Mouse (Mus musculus): ENCODE data around the gene Fads2.
"Not testable (repeated sequence)": the region's sequence is repeated elsewhere in the genome, so short reads cannot be mapped to it uniquely, and the experiment has no call there.

The Fads2 gene

GRCm38 (mm10) chr19:10101341-10102053 is at the start of gene Fads2:
Gene Fads2 (minus strand): TSS chr19:10101746.
- peak; percentile 82 for DNase-seq (ENCODE audit: extremely low read depth, low read depth)

- DNase-seq (ENCODE audit: extremely low read depth, low read depth) = no peak
These were observed 47.6 kb upstream of the Fads2 start for GRCm38 (mm10) chr19:10149189-10149588.

GRCm38 (mm10) chr19:10148555-10148954 is 47.0 kb upstream of the Fads2 start:
- no peak for DNase-seq (ENCODE audit: extremely low read depth, low read depth)

GRCm38 (mm10) chr19:10144464-10144863 is 42.9 kb upstream of the Fads2 start:
- DNase-seq (ENCODE audit: extremely low read depth, low read depth) = no peak

GRCm38 (mm10) chr19:10143667-10144066 is 42.1 kb upstream of the Fads2 start:
- no peak for DNase-seq (ENCODE audit: extremely low read depth, low read depth)

GRCm38 (mm10) chr19:10139736-10140135 is 38.2 kb upstream of the Fads2 start:
- DNase-seq (ENCODE audit: extremely low read depth, low read depth) = no peak

GRCm38 (mm10) chr19:10137423-10137822 is 35.9 kb upstream of the Fads2 start:
- DNase-seq (ENCODE audit: extremely low read depth, low read depth) = no peak

GRCm38 (mm10) chr19:10134692-10135091 is 33.1 kb upstream of the Fads2 start:
- DNase-seq (ENCODE audit: extremely low read depth, low read depth) = no peak

GRCm38 (mm10) chr19:10129547-10129946 is 28.0 kb upstream of the Fads2 start:
- not testable (repeated sequence) for DNase-seq (ENCODE audit: extremely low read depth, low read depth)

- DNase-seq (ENCODE audit: extremely low read depth, low read depth) = no peak
These were observed 25.1 kb upstream of the Fads2 start for GRCm38 (mm10) chr19:10126479-10127250.

- no peak for DNase-seq (ENCODE audit: extremely low read depth, low read depth)
These were observed 22.5 kb upstream of the Fads2 start for GRCm38 (mm10) chr19:10123892-10124634.

- no peak for DNase-seq (ENCODE audit: extremely low read depth, low read depth)
These were observed 20.6 kb upstream of the Fads2 start for GRCm38 (mm10) chr19:10122021-10122631.

- DNase-seq (ENCODE audit: extremely low read depth, low read depth) = no peak
These were observed 15.1 kb upstream of the Fads2 start for GRCm38 (mm10) chr19:10116641-10117040.

GRCm38 (mm10) chr19:10115373-10116158 is 14.0 kb upstream of the Fads2 start:
- no peak for DNase-seq (ENCODE audit: extremely low read depth, low read depth)

GRCm38 (mm10) chr19:10112956-10113355 is 11.4 kb upstream of the Fads2 start:
- DNase-seq (ENCODE audit: extremely low read depth, low read depth) = no peak

- no peak for DNase-seq (ENCODE audit: extremely low read depth, low read depth)
These were observed 7.1 kb upstream of the Fads2 start for GRCm38 (mm10) chr19:10108666-10109065.

- DNase-seq (ENCODE audit: extremely low read depth, low read depth) = no peak
These were observed 6.6 kb upstream of the Fads2 start for GRCm38 (mm10) chr19:10108129-10108528.

- DNase-seq (ENCODE audit: extremely low read depth, low read depth) = no peak
These were observed 5.6 kb upstream of the Fads2 start for GRCm38 (mm10) chr19:10107051-10107611.

- DNase-seq (ENCODE audit: extremely low read depth, low read depth) = no peak
These were observed 5.1 kb upstream of the Fads2 start for GRCm38 (mm10) chr19:10106634-10107033.

GRCm38 (mm10) chr19:10105034-10105493 is 3.5 kb upstream of the Fads2 start:
- peak; percentile 55 for DNase-seq (ENCODE audit: extremely low read depth, low read depth)
